Mouse (Mus musculus): ENCODE results near the gene Susd4. TPM values are rescaled to one million over a fixed set of nuclear protein-coding genes. Genes with fewer than 3 reads are reported as not detected.

The Susd4 gene
- total and polyA plus RNA-seq, 3 experiments, result not detected

GRCm38 (mm10) chr1:182764541-182765281, 1.1 kb downstream of the Susd4 start:
- no peak overlapping the region for H3K4me2 ChIP-seq (ENCODE audit: insufficient read depth, low read depth, poor library complexity, severe bottlenecking)
- dilution Hi-C loops (cut with MboI; ENCODE audit: extremely low pct_ligation_motif_present, extremely low pct_unique_long_range_greater_than_20kb, low sequenced_read_pairs) (no loop called here), in situ Hi-C loops (cut with MboI; ENCODE audit: low pct_ligation_motif_present, low pct_unique_long_range_greater_than_20kb, low sequenced_read_pairs) (no loop called here)
- H3K4me1 ChIP-seq (ENCODE audit: control insufficient read depth in 1 of 2, insufficient read depth in 2 of 2), result no peaks in the 10 kb centered on the region
- H3K27ac ChIP-seq (ENCODE audit: insufficient read depth, low read depth), result no peak overlapping the region
- no peak overlapping the region for H3K4me3 ChIP-seq (replicated peaks in 1 of 3; ENCODE audit: low read depth in 2 of 3, low read length in 2 of 3, poor library complexity in 1 of 3)
- peaks cover 4% of the 10 kb centered on the region for H3K9me3 ChIP-seq (replicated peaks; ENCODE audit: low read length)
- TF ChIP-seq ETS1 (conservative IDR thresholded peaks at IDR 0.05; ENCODE audit: low read depth, low read length), result no peak
- no peak for TF ChIP-seq MAFK (IDR thresholded peaks at IDR 0.05; ENCODE audit: insufficient replicate concordance, low read length)
- no peak for TF ChIP-seq KAT2A (IDR thresholded peaks at IDR 0.05; ENCODE audit: insufficient replicate concordance, low read length)
- no peak for TF ChIP-seq CHD1 (IDR thresholded peaks at IDR 0.05; ENCODE audit: low read depth, low read length)
- no peak for TF ChIP-seq NELFE (IDR thresholded peaks at IDR 0.05; ENCODE audit: low read depth, low read length)
- TF ChIP-seq SIN3A (IDR thresholded peaks at IDR 0.05; ENCODE audit: low read length), result no peak
- no peak for TF ChIP-seq MAX (IDR thresholded peaks at IDR 0.05; ENCODE audit: low read length)
- no peak for TF ChIP-seq MEF2A (IDR thresholded peaks at IDR 0.05; ENCODE audit: borderline replicate concordance, low read depth, low read length)
- TF ChIP-seq TCF12 (IDR thresholded peaks at IDR 0.05; ENCODE audit: low read depth, low read length), result no peak
- TF ChIP-seq ZMIZ1 (IDR thresholded peaks at IDR 0.05; ENCODE audit: low read depth, low read length), result no peak
- TF ChIP-seq MYC (IDR thresholded peaks at IDR 0.05; ENCODE audit: low read depth, low read length), result no peak
- no peak for TF ChIP-seq TBP (conservative IDR thresholded peaks at IDR 0.05; ENCODE audit: low read depth, low read length)
- TF ChIP-seq MAZ (IDR thresholded peaks at IDR 0.05; ENCODE audit: low read depth, low read length), result no peak
- no peak for TF ChIP-seq POLR2AphosphoS2 (IDR thresholded peaks at IDR 0.05; ENCODE audit: low read depth, low read length)
- H3K36me3 ChIP-seq (replicated peaks in 1 of 2; ENCODE audit: control insufficient read depth in 1 of 2, insufficient read depth in 1 of 2, low read length in 1 of 2), result no peaks in the 10 kb centered on the region
- no peaks in the 10 kb centered on the region for H3K79me2 ChIP-seq (replicated peaks; ENCODE audit: control insufficient read depth, extremely low read depth, insufficient read depth, poor library complexity, severe bottlenecking)
- H3K9ac ChIP-seq (ENCODE audit: insufficient read depth, low read depth), result no peak overlapping the region
- peaks cover 3% of the 10 kb centered on the region for H3K27me3 ChIP-seq (replicated peaks)
- no peak for DNase-seq (ENCODE audit: extremely low read depth)

GRCm38 (mm10) chr1:182775576-182775975, 11.9 kb downstream of the Susd4 start:
- Histone ChIP-seq H3K36me3 (replicated peaks in 1 of 2; ENCODE audit: control insufficient read depth in 1 of 2, insufficient read depth in 1 of 2, low read length in 1 of 2) (no peaks in the 10 kb centered on the region), H3K9me3 (replicated peaks; ENCODE audit: low read length) (no peaks in the 10 kb centered on the region), H3K4me1 (ENCODE audit: control insufficient read depth in 1 of 2, insufficient read depth in 2 of 2) (peaks cover 0 to 6% of the 10 kb centered on the region in 2 experiments; a peak in 1 of 4 replicates), H3K79me2 (replicated peaks; ENCODE audit: control insufficient read depth, extremely low read depth, insufficient read depth, poor library complexity, severe bottlenecking) (no peaks in the 10 kb centered on the region), H3K27ac (ENCODE audit: insufficient read depth, low read depth) (no peak overlapping the region), H3K9ac (ENCODE audit: insufficient read depth, low read depth) (no peak overlapping the region), H3K4me3 (replicated peaks in 1 of 3; ENCODE audit: low read depth in 2 of 3, low read length in 2 of 3, poor library complexity in 1 of 3) (no peak overlapping the region), H3K27me3 (replicated peaks) (no peaks in the 10 kb centered on the region), H3K4me2 (ENCODE audit: insufficient read depth, low read depth, poor library complexity, severe bottlenecking) (no peak overlapping the region)
- DNase-seq (ENCODE audit: extremely low read depth), result no peak
- dilution Hi-C loops (cut with MboI; ENCODE audit: extremely low pct_ligation_motif_present, extremely low pct_unique_long_range_greater_than_20kb, low sequenced_read_pairs), result no loop called here
- in situ Hi-C loops (cut with MboI; ENCODE audit: low pct_ligation_motif_present, low pct_unique_long_range_greater_than_20kb, low sequenced_read_pairs), result loop anchor here (25.0 kb wide), 1 partner anchor 213 kb away; the partner anchor contains the start of gene Capn8
- no peak for TF ChIP-seq TBP (conservative IDR thresholded peaks at IDR 0.05; ENCODE audit: low read depth, low read length)
- no peak for TF ChIP-seq CHD1 (IDR thresholded peaks at IDR 0.05; ENCODE audit: low read depth, low read length)
- TF ChIP-seq PAX5 (IDR thresholded peaks at IDR 0.05; ENCODE audit: low read length), result no peak
- TF ChIP-seq NELFE (IDR thresholded peaks at IDR 0.05; ENCODE audit: low read depth, low read length), result no peak
- no peak for TF ChIP-seq JUND (conservative IDR thresholded peaks at IDR 0.05; ENCODE audit: low read depth, low read length)
- no peak for TF ChIP-seq NRF1 (IDR thresholded peaks at IDR 0.05; ENCODE audit: low read depth, low read length)
- TF ChIP-seq MAZ (IDR thresholded peaks at IDR 0.05; ENCODE audit: low read depth, low read length), result no peak
- TF ChIP-seq HCFC1 (IDR thresholded peaks at IDR 0.05; ENCODE audit: low read depth, low read length), result no peak
- no peak for TF ChIP-seq ZC3H11A (IDR thresholded peaks at IDR 0.05; ENCODE audit: low read depth, low read length)

Data from CH12.LX (cell line).